Mouse (Mus musculus): ENCODE data around the gene Rps12. TPM values are rescaled to one million over a fixed set of nuclear protein-coding genes. Genes with fewer than 3 reads are reported as not detected.

Gene Rps12
- polyA plus RNA-seq (2015; fragmentation: Nextera tagmentation; extraction: Ambion mirVana), result 102 and 122 TPM in 2 replicates

- WGBS (ENCODE audit: insufficient replicate concordance), result under 1% methylated on average over 51 of the region's 51 CpGs
Observed at GRCm38 (mm10) chr10:23787062-23787821, at the start of gene Rps12. Gene Rps12 (minus strand): TSS chr10:23787275.

GRCm38 (mm10) chr10:23836003-23836964 lies 49.2 kb upstream of the Rps12 start:
- no peak overlapping the region for H3K4me3 ChIP-seq (ENCODE audit: low read depth, low read length)
- no peak for ATAC-seq (ENCODE audit: low read depth)
- no peaks in the 10 kb centered on the region for H3K4me1 ChIP-seq (ENCODE audit: control insufficient read depth, low read depth, low read length)
- WGBS (ENCODE audit: insufficient replicate concordance), result 47% methylated on average over 9 of the region's 9 CpGs
- no peak overlapping the region for H3K9ac ChIP-seq (ENCODE audit: low read depth, low read length)
- no peaks in the 10 kb centered on the region for H3K9me3 ChIP-seq (replicated peaks; ENCODE audit: control insufficient read depth, low read length)
- H3K36me3 ChIP-seq (ENCODE audit: control insufficient read depth, insufficient read depth), result no peaks in the 10 kb centered on the region
- H3K4me2 ChIP-seq (ENCODE audit: low read depth, low read length), result no peak overlapping the region
- no peak overlapping the region for H3K27ac ChIP-seq (ENCODE audit: low read length)
- no peaks in the 10 kb centered on the region for H3K27me3 ChIP-seq (ENCODE audit: control insufficient read depth, insufficient read depth, low read depth, low read length)

More at GRCm38 (mm10) chr10:23787062-23787821, at the start of gene Rps12:
- H3K4me1 ChIP-seq (ENCODE audit: control insufficient read depth, low read depth, low read length), result peaks cover 29% of the 10 kb centered on the region
- peak within 1 kb of the TSS; percentile 87 for H3K4me3 ChIP-seq (ENCODE audit: low read depth, low read length)
- peaks cover 17% of the 10 kb centered on the region for H3K36me3 ChIP-seq (ENCODE audit: control insufficient read depth, insufficient read depth)
- H3K4me2 ChIP-seq (ENCODE audit: low read depth, low read length), result peak within 1 kb of the TSS; percentile 96
- H3K27me3 ChIP-seq (ENCODE audit: control insufficient read depth, insufficient read depth, low read depth, low read length), result no peaks in the 10 kb centered on the region
- peak within 1 kb of the TSS; percentile 86 for H3K27ac ChIP-seq (ENCODE audit: low read length)
- peak within 1 kb of the TSS; percentile 82 for H3K9ac ChIP-seq (ENCODE audit: low read depth, low read length)
- no peaks in the 10 kb centered on the region for H3K9me3 ChIP-seq (replicated peaks; ENCODE audit: control insufficient read depth, low read length)
- ATAC-seq (ENCODE audit: low read depth), result peak; percentile 97

- Histone ChIP-seq H3K4me3 (ENCODE audit: low read depth, low read length) (no peak overlapping the region), H3K27me3 (ENCODE audit: control insufficient read depth, insufficient read depth, low read depth, low read length) (no peaks in the 10 kb centered on the region), H3K4me1 (ENCODE audit: control insufficient read depth, low read depth, low read length) (no peaks in the 10 kb centered on the region), H3K9me3 (replicated peaks; ENCODE audit: control insufficient read depth, low read length) (no peaks in the 10 kb centered on the region), H3K9ac (ENCODE audit: low read depth, low read length) (no peak overlapping the region), H3K4me2 (ENCODE audit: low read depth, low read length) (no peak overlapping the region), H3K36me3 (ENCODE audit: control insufficient read depth, insufficient read depth) (no peaks in the 10 kb centered on the region), H3K27ac (ENCODE audit: low read length) (no peak overlapping the region)
- WGBS (ENCODE audit: insufficient replicate concordance), result 72% methylated on average over 7 of the region's 7 CpGs
- no peak for ATAC-seq (ENCODE audit: low read depth)
Observed at GRCm38 (mm10) chr10:23826516-23826915, 39.4 kb upstream of the Rps12 start.

GRCm38 (mm10) chr10:23816241-23816640 lies 29.2 kb upstream of the Rps12 start:
- Histone ChIP-seq H3K4me2 (ENCODE audit: low read depth, low read length) (no peak overlapping the region), H3K4me3 (ENCODE audit: low read depth, low read length) (no peak overlapping the region), H3K9ac (ENCODE audit: low read depth, low read length) (no peak overlapping the region), H3K27ac (ENCODE audit: low read length) (no peak overlapping the region), H3K9me3 (replicated peaks; ENCODE audit: control insufficient read depth, low read length) (no peaks in the 10 kb centered on the region), H3K4me1 (ENCODE audit: control insufficient read depth, low read depth, low read length) (no peaks in the 10 kb centered on the region), H3K27me3 (ENCODE audit: control insufficient read depth, insufficient read depth, low read depth, low read length) (no peaks in the 10 kb centered on the region), H3K36me3 (ENCODE audit: control insufficient read depth, insufficient read depth) (no peaks in the 10 kb centered on the region)
- no peak for ATAC-seq (ENCODE audit: low read depth)
- 77% methylated on average over 7 of the region's 7 CpGs for WGBS (ENCODE audit: insufficient replicate concordance)

GRCm38 (mm10) chr10:23815168-23815567 lies 28.1 kb upstream of the Rps12 start:
- 51% methylated on average over 1 of the region's 1 CpGs for WGBS (ENCODE audit: insufficient replicate concordance)
- H3K4me1 ChIP-seq (ENCODE audit: control insufficient read depth, low read depth, low read length), result no peaks in the 10 kb centered on the region
- no peaks in the 10 kb centered on the region for H3K9me3 ChIP-seq (replicated peaks; ENCODE audit: control insufficient read depth, low read length)
- H3K4me2 ChIP-seq (ENCODE audit: low read depth, low read length), result no peak overlapping the region
- H3K27me3 ChIP-seq (ENCODE audit: control insufficient read depth, insufficient read depth, low read depth, low read length), result no peaks in the 10 kb centered on the region
- no peak overlapping the region for H3K9ac ChIP-seq (ENCODE audit: low read depth, low read length)
- H3K36me3 ChIP-seq (ENCODE audit: control insufficient read depth, insufficient read depth), result no peaks in the 10 kb centered on the region
- no peak for ATAC-seq (ENCODE audit: low read depth)
- H3K4me3 ChIP-seq (ENCODE audit: low read depth, low read length), result no peak overlapping the region
- H3K27ac ChIP-seq (ENCODE audit: low read length), result no peak overlapping the region

- Histone ChIP-seq H3K27ac (ENCODE audit: low read length) (no peak overlapping the region), H3K36me3 (ENCODE audit: control insufficient read depth, insufficient read depth) (no peaks in the 10 kb centered on the region), H3K9me3 (replicated peaks; ENCODE audit: control insufficient read depth, low read length) (no peaks in the 10 kb centered on the region), H3K27me3 (ENCODE audit: control insufficient read depth, insufficient read depth, low read depth, low read length) (no peaks in the 10 kb centered on the region), H3K4me2 (ENCODE audit: low read depth, low read length) (no peak overlapping the region), H3K4me1 (ENCODE audit: control insufficient read depth, low read depth, low read length) (no peaks in the 10 kb centered on the region), H3K9ac (ENCODE audit: low read depth, low read length) (no peak overlapping the region), H3K4me3 (ENCODE audit: low read depth, low read length) (no peak overlapping the region)
- WGBS (ENCODE audit: insufficient replicate concordance), result 48% methylated on average over 11 of the region's 11 CpGs
- ATAC-seq (ENCODE audit: low read depth), result no peak
Observed at GRCm38 (mm10) chr10:23812852-23813766, 26.0 kb upstream of the Rps12 start.

- Histone ChIP-seq H3K4me3 (ENCODE audit: low read depth, low read length) (no peak overlapping the region), H3K27ac (ENCODE audit: low read length) (no peak overlapping the region), H3K9ac (ENCODE audit: low read depth, low read length) (no peak overlapping the region), H3K27me3 (ENCODE audit: control insufficient read depth, insufficient read depth, low read depth, low read length) (no peaks in the 10 kb centered on the region), H3K4me1 (ENCODE audit: control insufficient read depth, low read depth, low read length) (no peaks in the 10 kb centered on the region), H3K4me2 (ENCODE audit: low read depth, low read length) (no peak overlapping the region), H3K9me3 (replicated peaks; ENCODE audit: control insufficient read depth, low read length) (no peaks in the 10 kb centered on the region), H3K36me3 (ENCODE audit: control insufficient read depth, insufficient read depth) (no peaks in the 10 kb centered on the region)
- ATAC-seq (ENCODE audit: low read depth), result no peak
Observed at GRCm38 (mm10) chr10:23812438-23812759, 25.3 kb upstream of the Rps12 start.

GRCm38 (mm10) chr10:23811635-23812437 lies 24.8 kb upstream of the Rps12 start:
- H3K4me2 ChIP-seq (ENCODE audit: low read depth, low read length), result no peak overlapping the region
- no peak for ATAC-seq (ENCODE audit: low read depth)
- H3K4me1 ChIP-seq (ENCODE audit: control insufficient read depth, low read depth, low read length), result no peaks in the 10 kb centered on the region
- no peaks in the 10 kb centered on the region for H3K36me3 ChIP-seq (ENCODE audit: control insufficient read depth, insufficient read depth)
- no peak overlapping the region for H3K4me3 ChIP-seq (ENCODE audit: low read depth, low read length)
- no peaks in the 10 kb centered on the region for H3K27me3 ChIP-seq (ENCODE audit: control insufficient read depth, insufficient read depth, low read depth, low read length)
- no peak overlapping the region for H3K27ac ChIP-seq (ENCODE audit: low read length)
- H3K9ac ChIP-seq (ENCODE audit: low read depth, low read length), result no peak overlapping the region
- H3K9me3 ChIP-seq (replicated peaks; ENCODE audit: control insufficient read depth, low read length), result no peaks in the 10 kb centered on the region
- WGBS (ENCODE audit: insufficient replicate concordance), result 49% methylated on average over 8 of the region's 12 CpGs
